Mouse (Mus musculus): Measurements from ENCODE around the gene Pde6h. TPM values are rescaled to one million over a fixed set of nuclear protein-coding genes. Genes with fewer than 3 reads are reported as not detected.

Gene Pde6h
- total RNA-seq, 2 experiments from 2014 or later, result 0.50 to 1.0 TPM

DNA sequence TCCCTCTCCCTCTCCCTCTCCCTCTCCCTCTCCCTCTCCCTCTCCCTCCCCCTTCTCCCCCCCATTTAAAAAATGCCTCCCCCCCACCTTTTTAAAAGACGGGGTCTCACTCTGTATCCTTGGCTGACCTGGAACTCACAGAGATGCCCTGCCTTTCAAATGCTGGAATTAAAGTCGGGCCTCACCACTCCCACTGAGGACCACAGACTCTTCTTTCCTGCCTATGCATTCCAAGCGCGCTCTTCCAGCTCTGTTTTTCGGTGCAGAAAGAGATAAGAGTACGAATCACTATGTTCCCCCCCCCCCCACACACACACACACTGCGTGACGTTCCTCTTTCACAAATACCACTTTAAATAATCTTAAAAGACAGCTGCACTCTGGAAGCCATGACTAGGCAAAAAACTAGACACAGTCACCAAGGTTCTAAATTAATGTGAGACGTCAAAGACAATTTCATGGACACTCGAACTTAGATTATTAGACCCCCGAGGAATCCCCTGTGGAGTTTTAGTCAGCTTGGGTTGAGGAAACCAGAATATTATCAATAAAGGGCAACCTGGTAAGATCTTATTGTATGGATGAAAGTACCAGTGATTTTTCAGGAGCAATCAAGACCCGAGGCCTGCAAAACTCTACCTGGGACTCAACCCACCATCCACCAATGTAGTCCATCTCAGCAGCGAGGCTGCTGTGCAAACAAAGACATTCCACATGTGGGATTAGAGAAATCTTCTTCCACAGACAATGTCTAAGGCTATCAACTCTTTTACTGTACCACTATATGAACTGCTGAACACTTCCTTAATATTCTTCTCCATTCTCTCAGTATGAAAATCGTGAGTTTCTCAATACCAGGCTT lies 15.9 kb downstream of the Pde6h start:
- no peak for DNase-seq
- intact Hi-C loops (cut with DNase I), result no loop called here

- intact Hi-C loops (cut with DNase I), result no loop called here
- no peak for DNase-seq
Measured at GRCm38 (mm10) chr6:136940188-136940960, 16.7 kb downstream of the Pde6h start.

GRCm38 (mm10) chr6:136941051-136942021 lies 17.7 kb downstream of the Pde6h start, which contains the start of gene Arhgdib:
TSS of gene Arhgdib (minus strand) at chr6:136941899.
- no peak for DNase-seq
- intact Hi-C loops (cut with DNase I), result no loop called here

DNA sequence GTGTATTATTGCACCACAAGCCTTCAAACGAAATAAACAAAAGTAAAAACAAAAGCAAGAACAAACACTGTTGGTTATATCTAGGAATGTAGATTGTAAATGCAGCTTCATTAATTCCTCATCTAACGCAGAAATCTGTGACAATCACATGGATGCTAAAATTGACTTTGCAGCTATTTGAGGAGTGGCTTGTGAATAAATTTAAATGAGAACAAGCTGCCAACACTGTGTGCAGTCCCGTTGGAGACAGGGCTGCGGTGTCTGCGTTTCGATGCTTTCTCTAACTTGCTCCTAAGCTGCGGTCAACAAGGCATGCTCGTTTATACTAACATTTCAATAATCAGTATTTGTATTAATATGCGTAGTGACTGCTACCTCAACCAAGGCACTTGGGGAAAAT lies 18.6 kb downstream of the Pde6h start:
- DNase-seq, result no peak
- intact Hi-C loops (cut with DNase I), result no loop called here

DNA sequence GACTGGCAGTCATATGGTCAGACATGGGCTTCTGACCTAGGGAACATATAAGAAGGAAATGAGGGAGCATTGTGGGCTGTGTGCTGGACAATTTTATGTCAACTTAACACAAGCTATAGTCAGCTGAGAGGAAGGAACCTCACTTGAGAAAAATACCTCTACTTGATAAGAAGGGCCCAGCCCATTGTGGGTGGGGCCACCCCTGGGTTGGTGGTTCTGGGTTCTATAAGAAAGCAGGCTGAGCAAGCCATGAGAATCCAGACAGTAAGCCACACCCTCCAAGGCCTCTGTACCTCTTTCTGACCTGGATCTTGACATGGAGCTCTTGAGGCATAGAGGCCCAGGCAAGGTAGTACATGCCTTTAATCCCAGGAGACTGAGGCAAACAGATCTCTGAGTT lies 19.8 kb downstream of the Pde6h start:
- no peak for DNase-seq

GRCm38 (mm10) chr6:136944511-136944910 lies 20.9 kb downstream of the Pde6h start:
- no peak for DNase-seq
- intact Hi-C loops (cut with DNase I), result no loop called here

More for the DNA sequence above, 19.8 kb downstream of the Pde6h start:
- intact Hi-C loops (cut with DNase I), result no loop called here

DNA sequence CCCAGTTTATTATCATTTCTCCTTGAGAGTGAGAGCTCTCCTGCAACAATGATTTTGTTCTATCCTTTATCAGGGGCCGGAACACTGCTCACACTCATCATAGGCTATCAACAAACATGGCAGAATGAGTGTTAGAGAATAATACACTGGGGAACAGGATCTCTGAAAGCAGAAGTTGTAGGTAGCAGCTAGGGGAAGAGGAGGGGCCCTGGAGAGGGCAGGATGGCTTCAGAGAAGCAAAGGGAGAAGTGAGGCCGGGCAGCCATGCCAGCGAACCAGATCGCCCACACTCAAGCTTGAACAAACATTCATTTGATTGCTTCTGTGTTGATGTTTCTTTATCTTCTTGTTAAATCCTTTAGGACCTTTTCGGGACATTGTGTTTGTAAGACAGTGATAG lies 22.6 kb downstream of the Pde6h start:
- DNase-seq, result no peak
- intact Hi-C loops (cut with DNase I), result no loop called here

DNA sequence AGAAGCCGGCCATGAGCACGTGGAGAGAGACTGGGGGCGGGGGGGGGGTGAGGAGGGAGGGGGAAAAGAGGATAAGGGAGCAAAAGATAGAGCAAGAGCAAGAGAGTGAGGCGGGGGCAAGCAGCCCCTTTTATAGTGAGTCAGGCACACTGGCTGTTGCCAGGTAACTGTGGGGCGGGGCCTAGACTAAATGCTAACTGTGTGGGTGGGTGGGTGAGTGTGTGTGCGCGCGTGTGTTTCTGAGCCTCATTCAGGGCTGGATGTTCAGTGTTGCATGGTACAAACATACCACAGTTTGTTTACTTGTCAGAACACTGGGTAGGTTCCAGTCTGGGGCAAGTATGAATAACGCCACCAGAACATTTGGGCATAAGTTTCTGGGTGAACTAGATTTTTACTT lies 23.3 kb downstream of the Pde6h start:
- DNase-seq, result peak; percentile 8
- intact Hi-C loops (cut with DNase I), result no loop called here

DNA sequence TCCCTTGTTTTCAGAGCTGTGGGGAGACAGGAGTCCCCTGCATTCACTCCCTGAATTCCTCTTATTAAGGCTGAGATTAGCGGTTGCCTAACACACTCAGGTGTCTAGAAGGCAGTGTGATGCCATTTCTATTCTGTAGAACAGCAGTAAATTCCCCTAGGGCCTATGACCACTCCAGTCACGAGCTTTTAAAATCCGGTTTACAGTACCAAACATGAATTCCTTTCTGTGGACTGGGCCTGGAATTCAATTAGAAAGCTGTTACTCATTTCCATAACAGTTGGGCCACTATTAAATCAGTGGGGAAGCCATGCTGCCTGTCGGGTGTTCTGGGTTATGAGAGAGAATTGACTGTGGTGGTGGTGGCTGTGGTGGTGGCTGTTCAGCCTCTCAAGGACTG lies 24.1 kb downstream of the Pde6h start:
- DNase-seq, result no peak

GRCm38 (mm10) chr6:136950171-136950570 lies 26.5 kb downstream of the Pde6h start:
- intact Hi-C loops (cut with DNase I), result no loop called here

More for the DNA sequence above, 24.1 kb downstream of the Pde6h start:
- intact Hi-C loops (cut with DNase I), result no loop called here

GRCm38 (mm10) chr6:136952930-136953329 lies 29.3 kb downstream of the Pde6h start:
- intact Hi-C loops (cut with DNase I), result no loop called here
- DNase-seq, result no peak

More at GRCm38 (mm10) chr6:136950171-136950570, 26.5 kb downstream of the Pde6h start:
- no peak for DNase-seq

DNA sequence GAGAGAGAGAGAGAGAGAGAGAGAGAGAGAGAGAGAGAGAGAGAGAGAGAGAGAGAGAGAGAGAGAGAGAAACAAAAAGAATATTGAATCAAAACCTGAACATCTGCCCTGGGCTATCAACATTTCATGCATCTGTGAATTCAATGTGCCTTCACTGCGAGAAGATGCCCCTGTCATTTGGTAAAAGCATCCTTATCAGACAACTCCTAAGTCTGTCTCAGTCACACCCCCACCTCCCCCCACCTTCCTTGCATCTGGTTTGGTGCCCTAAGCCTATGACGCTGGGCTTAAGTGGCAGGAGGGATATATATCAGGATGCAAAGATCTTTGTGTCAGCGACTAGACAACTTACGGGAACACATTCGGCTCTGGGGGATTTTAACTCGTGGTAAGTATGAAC lies 30.6 kb downstream of the Pde6h start:
- intact Hi-C loops (cut with DNase I), result no loop called here

GRCm38 (mm10) chr6:136954715-136955114 lies 31.1 kb downstream of the Pde6h start:
- intact Hi-C loops (cut with DNase I), result no loop called here
- DNase-seq, result no peak

More for the DNA sequence above, 30.6 kb downstream of the Pde6h start:
- DNase-seq, result no peak

GRCm38 (mm10) chr6:136955240-136955639 lies 31.6 kb downstream of the Pde6h start:
- intact Hi-C loops (cut with DNase I), result no loop called here
- no peak for DNase-seq

- intact Hi-C loops (cut with DNase I), result no loop called here
- DNase-seq, result no peak
Measured at GRCm38 (mm10) chr6:136957062-136957461, 33.4 kb downstream of the Pde6h start.

- no peak for DNase-seq
- intact Hi-C loops (cut with DNase I), result no loop called here
Measured at GRCm38 (mm10) chr6:136959131-136959530, 35.5 kb downstream of the Pde6h start.

- intact Hi-C loops (cut with DNase I), result no loop called here
Measured at GRCm38 (mm10) chr6:136962957-136963356, 39.3 kb downstream of the Pde6h start.

GRCm38 (mm10) chr6:136964609-136965510 lies 41.2 kb downstream of the Pde6h start:
- DNase-seq, result no peak
- intact Hi-C loops (cut with DNase I), result loop anchor here (5.0 kb wide), 1 partner anchor 103 kb away; no protein-coding TSS in a partner anchor

More at GRCm38 (mm10) chr6:136962957-136963356, 39.3 kb downstream of the Pde6h start:
- DNase-seq, result no peak

GRCm38 (mm10) chr6:136965912-136966311 lies 42.3 kb downstream of the Pde6h start:
- DNase-seq, result no peak
- intact Hi-C loops (cut with DNase I), result loop anchor here (5.0 kb wide), 1 partner anchor 104 kb away; no protein-coding TSS in a partner anchor
